Mouse (Mus musculus): ENCODE measurements at regions not wholly inside any gene's neighbourhood (a gene's known extent, or its start where the extent isn't known, plus 50 kb on each side); places are given as distances from the start of the nearest gene placed in this dataset.
"Not testable (repeated sequence)": the region's sequence is repeated elsewhere in the genome, so short reads cannot be mapped to it uniquely, and the experiment has no call there.

GRCm38 (mm10) chr17:48646626-48647195, 192.0 kb downstream of the Unc5cl start:
- ATAC-seq (replicated peaks; ENCODE audit: low FRiP score, low TSS enrichment, poor library complexity, severe bottlenecking): no peak

GRCm38 (mm10) chr17:48647431-48647830, 192.7 kb downstream of the Unc5cl start:
- ATAC-seq (replicated peaks; ENCODE audit: low FRiP score, low TSS enrichment, poor library complexity, severe bottlenecking): no peak

- no peak for ATAC-seq (replicated peaks; ENCODE audit: low FRiP score, low TSS enrichment, poor library complexity, severe bottlenecking)
Observed at GRCm38 (mm10) chr17:48650556-48650955, 195.9 kb downstream of the Unc5cl start.

- no peak for ATAC-seq (replicated peaks; ENCODE audit: low FRiP score, low TSS enrichment, poor library complexity, severe bottlenecking)
Observed at GRCm38 (mm10) chr17:48672749-48673148, 218.0 kb downstream of the Unc5cl start.

- no peak for ATAC-seq (replicated peaks; ENCODE audit: low FRiP score, low TSS enrichment, poor library complexity, severe bottlenecking)
Observed at GRCm38 (mm10) chr17:48678216-48678832, 223.6 kb downstream of the Unc5cl start.

- no peak for ATAC-seq (replicated peaks; ENCODE audit: low FRiP score, low TSS enrichment, poor library complexity, severe bottlenecking)
Observed at GRCm38 (mm10) chr17:48680331-48680730, 225.6 kb downstream of the Unc5cl start.

GRCm38 (mm10) chr17:48688944-48689343, 234.2 kb downstream of the Unc5cl start:
- no peak for ATAC-seq (replicated peaks; ENCODE audit: low FRiP score, low TSS enrichment, poor library complexity, severe bottlenecking)

GRCm38 (mm10) chr17:48698456-48698855, 233.7 kb upstream of the Lrfn2 start:
- no peak for ATAC-seq (replicated peaks; ENCODE audit: low FRiP score, low TSS enrichment, poor library complexity, severe bottlenecking)

GRCm38 (mm10) chr17:48700591-48700990, 231.6 kb upstream of the Lrfn2 start:
- no peak for ATAC-seq (replicated peaks; ENCODE audit: low FRiP score, low TSS enrichment, poor library complexity, severe bottlenecking)

- ATAC-seq (replicated peaks; ENCODE audit: low FRiP score, low TSS enrichment, poor library complexity, severe bottlenecking): no peak
Observed at GRCm38 (mm10) chr17:48720506-48720905, 211.7 kb upstream of the Lrfn2 start.

GRCm38 (mm10) chr17:48723286-48723685, 208.9 kb upstream of the Lrfn2 start:
- ATAC-seq (replicated peaks; ENCODE audit: low FRiP score, low TSS enrichment, poor library complexity, severe bottlenecking): no peak

- ATAC-seq (replicated peaks; ENCODE audit: low FRiP score, low TSS enrichment, poor library complexity, severe bottlenecking): no peak
Observed at GRCm38 (mm10) chr17:48724513-48725112, 207.6 kb upstream of the Lrfn2 start.

- no peak for ATAC-seq (replicated peaks; ENCODE audit: low FRiP score, low TSS enrichment, poor library complexity, severe bottlenecking)
Observed at GRCm38 (mm10) chr17:48726460-48726859, 205.7 kb upstream of the Lrfn2 start.

GRCm38 (mm10) chr17:48733801-48734200, 198.4 kb upstream of the Lrfn2 start:
- no peak for ATAC-seq (replicated peaks; ENCODE audit: low FRiP score, low TSS enrichment, poor library complexity, severe bottlenecking)

GRCm38 (mm10) chr17:48737181-48737580, 195.0 kb upstream of the Lrfn2 start:
- ATAC-seq (replicated peaks; ENCODE audit: low FRiP score, low TSS enrichment, poor library complexity, severe bottlenecking): not testable (repeated sequence)

GRCm38 (mm10) chr17:48738708-48739107, 193.5 kb upstream of the Lrfn2 start:
- no peak for ATAC-seq (replicated peaks; ENCODE audit: low FRiP score, low TSS enrichment, poor library complexity, severe bottlenecking)

GRCm38 (mm10) chr17:48742769-48743405, 189.3 kb upstream of the Lrfn2 start:
- ATAC-seq (replicated peaks; ENCODE audit: low FRiP score, low TSS enrichment, poor library complexity, severe bottlenecking): no peak

- no peak for ATAC-seq (replicated peaks; ENCODE audit: low FRiP score, low TSS enrichment, poor library complexity, severe bottlenecking)
Observed at GRCm38 (mm10) chr17:48770099-48770498, 162.1 kb upstream of the Lrfn2 start.

- ATAC-seq (replicated peaks; ENCODE audit: low FRiP score, low TSS enrichment, poor library complexity, severe bottlenecking): no peak
Observed at GRCm38 (mm10) chr17:48771721-48772320, 160.4 kb upstream of the Lrfn2 start.

GRCm38 (mm10) chr17:48774172-48774890, 157.8 kb upstream of the Lrfn2 start:
- no peak for ATAC-seq (replicated peaks; ENCODE audit: low FRiP score, low TSS enrichment, poor library complexity, severe bottlenecking)

Data from megakaryocyte-erythroid progenitor cell, adult 5-6 weeks (primary cell).